Mouse (Mus musculus) layer of hippocampus, postnatal 25 days (tissue): ENCODE data around the gene Lrrc27. TPM values are rescaled to one million over a fixed set of nuclear protein-coding genes. Genes with fewer than 3 reads are reported as not detected.

ENCODE experiments used
- DNase-seq, 2 experiments: peaks; one replicate each; pipeline ENCODE4 v3.0.0; 2022; ENCODE audit warnings: mixed read lengths in 2 of 2, low spot score in 1 of 2; ENCODE audit errors: extremely low spot score in 1 of 2
- total RNA-seq, 2 experiments: library from RNA; stranded (reverse); gene quantifications; 2 replicates each; pipeline ENCODE4 v1.2.3; 2021

The Lrrc27 gene
- 1 to 10 TPM; 6.1 to 6.8 TPM for total RNA-seq

GRCm38 (mm10) chr7:139212754-139213745 is at the start of gene Lrrc27, which contains the start of gene Stk32c:
TSS of gene Lrrc27 (plus strand) at chr7:139212988.
TSS of gene Stk32c (minus strand) at chr7:139213307.
- DNase-seq, result peak; percentile 92

GRCm38 (mm10) chr7:139164410-139164809 is 48.4 kb upstream of the Lrrc27 start:
- no peak for DNase-seq

GRCm38 (mm10) chr7:139169143-139169542 is 43.6 kb upstream of the Lrrc27 start:
- no peak for DNase-seq

- peak in 1 of 2 experiments; percentile 4 for DNase-seq
These were observed 33.5 kb upstream of the Lrrc27 start for GRCm38 (mm10) chr7:139179299-139179698.

GRCm38 (mm10) chr7:139180058-139180457 is 32.7 kb upstream of the Lrrc27 start:
- peak in 1 of 2 experiments; percentile 2 for DNase-seq

GRCm38 (mm10) chr7:139184396-139184795 is 28.4 kb upstream of the Lrrc27 start:
- DNase-seq, result peak in 1 of 2 experiments; percentile 2

GRCm38 (mm10) chr7:139184846-139185245 is 27.9 kb upstream of the Lrrc27 start:
- peak in 1 of 2 experiments; percentile 1 for DNase-seq

- DNase-seq, result peak in 1 of 2 experiments; percentile 7
These were observed 26.8 kb upstream of the Lrrc27 start for GRCm38 (mm10) chr7:139185971-139186370.

GRCm38 (mm10) chr7:139186436-139186835 is 26.4 kb upstream of the Lrrc27 start:
- peak in 1 of 2 experiments; percentile 3 for DNase-seq

- no peak for DNase-seq
These were observed 25.5 kb upstream of the Lrrc27 start for GRCm38 (mm10) chr7:139187277-139187676.

- peak; percentile 64 to 67 for DNase-seq
These were observed 24.8 kb upstream of the Lrrc27 start for GRCm38 (mm10) chr7:139187771-139188633.

GRCm38 (mm10) chr7:139188634-139189207 is 24.1 kb upstream of the Lrrc27 start:
- peak in 1 of 2 experiments; percentile 5 for DNase-seq

GRCm38 (mm10) chr7:139190616-139191015 is 22.2 kb upstream of the Lrrc27 start:
- DNase-seq, result no peak

- DNase-seq, result peak in 1 of 2 experiments; percentile 3
These were observed 21.2 kb upstream of the Lrrc27 start for GRCm38 (mm10) chr7:139191619-139192018.

- peak in 1 of 2 experiments; percentile 2 for DNase-seq
These were observed 15.8 kb upstream of the Lrrc27 start for GRCm38 (mm10) chr7:139197022-139197421.

- peak in 1 of 2 experiments; percentile 63 for DNase-seq
These were observed 12.7 kb upstream of the Lrrc27 start for GRCm38 (mm10) chr7:139200108-139200507.

- no peak for DNase-seq
These were observed 11.6 kb upstream of the Lrrc27 start for GRCm38 (mm10) chr7:139201209-139201608.

- peak in 1 of 2 experiments; percentile 52 for DNase-seq
These were observed 4.6 kb upstream of the Lrrc27 start for GRCm38 (mm10) chr7:139208023-139208772.

GRCm38 (mm10) chr7:139208773-139209095 is 4.1 kb upstream of the Lrrc27 start:
- no peak for DNase-seq

GRCm38 (mm10) chr7:139211761-139212160 is 1.0 kb upstream of the Lrrc27 start:
- DNase-seq, result no peak
